Mouse (Mus musculus): Measurements from ENCODE around the gene Eif4e2. TPM values are rescaled to one million over a fixed set of nuclear protein-coding genes. Genes with fewer than 3 reads are reported as not detected.

Gene Eif4e2
- total RNA-seq, 2 experiments from 2014 or later, result 149 to 241 TPM

DNA sequence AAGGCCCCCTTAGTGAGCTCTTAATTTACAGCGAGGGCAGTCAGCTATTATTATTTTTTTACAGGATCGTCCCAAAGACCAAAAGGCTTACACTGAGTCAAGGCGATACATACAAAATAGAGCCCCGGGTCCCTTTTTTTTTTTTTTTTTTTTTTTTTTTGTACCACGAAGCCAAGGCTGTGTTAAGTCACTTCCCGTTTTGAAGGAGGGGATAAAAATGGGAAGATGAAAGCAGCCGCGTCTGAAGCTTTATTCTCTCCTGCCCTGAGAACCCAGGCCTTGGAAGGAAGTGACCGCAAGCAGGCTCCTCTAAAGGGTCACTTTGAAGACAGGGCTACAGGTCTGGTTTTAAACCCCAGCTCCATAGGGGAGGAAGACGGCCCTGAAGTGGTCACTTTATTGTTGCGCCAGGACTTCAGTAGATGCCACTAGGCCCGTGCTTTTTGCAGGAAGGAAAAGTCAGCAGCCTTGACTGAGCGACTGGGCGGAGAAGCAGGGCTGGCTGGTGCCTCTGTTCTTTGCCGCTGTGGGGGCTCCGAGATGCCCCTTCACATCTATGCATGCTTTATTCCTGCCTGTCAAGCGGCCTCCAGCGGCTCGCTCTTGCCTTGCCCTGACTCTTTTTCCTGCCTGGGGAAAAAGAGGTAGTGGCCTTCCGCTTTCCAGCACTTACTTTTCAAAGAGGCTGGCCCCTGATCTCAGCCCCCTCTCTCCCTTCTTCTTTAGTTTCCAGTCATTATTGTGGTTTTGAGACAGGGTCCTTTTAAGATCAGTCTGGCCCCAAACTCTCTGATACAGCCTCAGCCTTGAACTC lies 68.1 kb downstream of the Eif4e2 start:
- ATAC-seq (replicated peaks; ENCODE audit: low FRiP score, low TSS enrichment, poor library complexity, severe bottlenecking), result no peak

GRCm38 (mm10) chr1:87282413-87282788 lies 68.7 kb downstream of the Eif4e2 start:
- ATAC-seq (replicated peaks; ENCODE audit: low FRiP score, low TSS enrichment, poor library complexity, severe bottlenecking), result no peak

GRCm38 (mm10) chr1:87283410-87283960 lies 69.8 kb downstream of the Eif4e2 start:
- ATAC-seq (replicated peaks; ENCODE audit: low FRiP score, low TSS enrichment, poor library complexity, severe bottlenecking), result no peak

DNA sequence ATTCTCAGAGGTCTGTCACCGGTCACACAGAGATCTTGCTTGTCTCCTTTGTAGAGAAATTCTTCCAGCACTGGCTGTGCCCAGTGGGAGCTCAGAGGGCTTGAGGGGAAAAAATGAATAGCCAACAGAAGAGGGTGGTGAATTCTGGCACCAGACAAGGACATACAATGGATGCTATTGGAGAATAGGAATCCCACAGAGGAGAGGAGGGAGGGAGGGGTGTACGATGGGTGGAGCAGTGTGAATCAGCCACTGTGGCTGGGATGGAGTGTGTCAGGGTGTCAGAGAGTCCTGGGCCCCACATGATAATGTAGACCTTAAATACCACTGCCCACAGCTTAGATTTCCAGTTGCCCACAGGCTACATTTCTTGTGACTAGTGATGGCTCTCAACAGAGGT lies 73.4 kb downstream of the Eif4e2 start:
- no peak for ATAC-seq (replicated peaks; ENCODE audit: low FRiP score, low TSS enrichment, poor library complexity, severe bottlenecking)

Other genes with a start within 250 kb of the Eif4e2 start
- gene Alppl2, start 124.0 kb upstream of the Eif4e2 start, total RNA-seq (2014; fragmentation: Nextera tagmentation), result not detected in 2 replicates
- not detected in 2 replicates for gene Alppl2, start 124.0 kb upstream of the Eif4e2 start, total RNA-seq (2017)
- not detected in 2 replicates for gene Alpi, start 112.3 kb upstream of the Eif4e2 start, total RNA-seq (2014; fragmentation: Nextera tagmentation)
- gene Alpi, start 112.3 kb upstream of the Eif4e2 start, total RNA-seq (2017), result not detected in 2 replicates
- gene Akp3, start 88.9 kb upstream of the Eif4e2 start, total RNA-seq (2014; fragmentation: Nextera tagmentation), result not detected in 2 replicates
- not detected in 2 replicates for gene Akp3, start 88.9 kb upstream of the Eif4e2 start, total RNA-seq (2017)
- gene Ecel1, start 57.4 kb upstream of the Eif4e2 start, total RNA-seq (2014; fragmentation: Nextera tagmentation), result not detected in 2 replicates
- gene Ecel1, start 57.4 kb upstream of the Eif4e2 start, total RNA-seq (2017), result not detected in 2 replicates
- not detected in 2 replicates for gene Prss56, start 30.6 kb upstream of the Eif4e2 start, total RNA-seq (2014; fragmentation: Nextera tagmentation)
- gene Prss56, start 30.6 kb upstream of the Eif4e2 start, total RNA-seq (2017), result not detected in 2 replicates
- gene Chrnd, start 23.3 kb upstream of the Eif4e2 start, total RNA-seq (2014; fragmentation: Nextera tagmentation), result not detected in 2 replicates
- gene Chrnd, start 23.3 kb upstream of the Eif4e2 start, total RNA-seq (2017), result not detected in 2 replicates
- not detected in 2 replicates for gene Chrng, start 9.3 kb upstream of the Eif4e2 start, total RNA-seq (2014; fragmentation: Nextera tagmentation)
- gene Chrng, start 9.3 kb upstream of the Eif4e2 start, total RNA-seq (2017), result not detected in 2 replicates
- not detected in 2 replicates for gene Efhd1, start 50.4 kb downstream of the Eif4e2 start, total RNA-seq (2014; fragmentation: Nextera tagmentation)
- not detected in 2 replicates for gene Efhd1, start 50.4 kb downstream of the Eif4e2 start, total RNA-seq (2017)
- 85.0 and 91.4 TPM in 2 replicates for gene Gigyf2, start 113.1 kb downstream of the Eif4e2 start, total RNA-seq (2014; fragmentation: Nextera tagmentation)
- gene Gigyf2, start 113.1 kb downstream of the Eif4e2 start, total RNA-seq (2017), result 133 and 148 TPM in 2 replicates
- gene Kcnj13, start 180.8 kb downstream of the Eif4e2 start, total RNA-seq (2014; fragmentation: Nextera tagmentation), result not detected in 2 replicates
- not detected in 2 replicates for gene Kcnj13, start 180.8 kb downstream of the Eif4e2 start, total RNA-seq (2017)

All from megakaryocyte-erythroid progenitor cell, adult 5-6 weeks (primary cell).